Mouse (Mus musculus) E14TG2a.4 (cell line): ENCODE results near the gene Tesmin.
A peak's percentile ranks its signal among the peaks of the same experiment; 100 is the strongest.

Source experiments
- H3K27me3 ChIP-seq: 2 replicates; pipeline ENCODE4 v1.6.1; 2014; ENCODE audit warnings: low read length, control low read depth; ENCODE audit not compliant: insufficient read depth
- H3K36me3 ChIP-seq: 2 replicates; pipeline ENCODE4 v1.6.1; 2014; ENCODE audit warnings: low read length, control low read depth; ENCODE audit not compliant: insufficient read depth
- H3K4me1 ChIP-seq: replicated peaks from 2 replicates; pipeline ENCODE4 v1.6.1; 2014; ENCODE audit warnings: low read depth, low read length, control low read depth
- H3K4me3 ChIP-seq: replicated peaks from 2 replicates; pipeline ENCODE4 v1.5.1; 2014; ENCODE audit warnings: mild to moderate bottlenecking, low read length
- H3K9me3 ChIP-seq: 2 replicates; pipeline ENCODE4 v1.6.1; 2014; ENCODE audit warnings: low read length, control low read depth
- CTCF ChIP-seq: conservative IDR thresholded peaks from 2 replicates; pipeline ENCODE4 v1.5.1; 2014; ENCODE audit warnings: low read length
- NANOG ChIP-seq: IDR thresholded peaks from 2 replicates; pipeline ENCODE4 v1.6.1; 2014; ENCODE audit warnings: borderline replicate concordance, low read length, mixed read lengths
- POU5F1 ChIP-seq: IDR thresholded peaks from 2 replicates; pipeline ENCODE4 v1.6.1; 2014; ENCODE audit warnings: low read length, borderline replicate concordance

The Tesmin gene

GRCm38 (mm10) chr19:3375945-3376495 is 12.6 kb upstream of the Tesmin start:
- TF ChIP-seq CTCF (no peak), NANOG (no peak), POU5F1 (no peak)

GRCm38 (mm10) chr19:3376966-3377715 is 11.5 kb upstream of the Tesmin start:
- TF ChIP-seq CTCF, result no peak
- no peak for TF ChIP-seq POU5F1
- no peak for TF ChIP-seq NANOG
- no peak overlapping the region for H3K4me3 ChIP-seq
- H3K27me3 ChIP-seq, result no peaks in the 10 kb centered on the region
- peaks cover 15% of the 10 kb centered on the region for H3K4me1 ChIP-seq
- no peaks in the 10 kb centered on the region for H3K9me3 ChIP-seq
- peaks cover 97% of the 10 kb centered on the region for H3K36me3 ChIP-seq

More at GRCm38 (mm10) chr19:3375945-3376495, 12.6 kb upstream of the Tesmin start:
- no peak overlapping the region for H3K4me3 ChIP-seq
- H3K36me3 ChIP-seq, result peaks cover 97% of the 10 kb centered on the region
- no peaks in the 10 kb centered on the region for H3K9me3 ChIP-seq
- no peaks in the 10 kb centered on the region for H3K27me3 ChIP-seq
- peaks cover 15% of the 10 kb centered on the region for H3K4me1 ChIP-seq

GRCm38 (mm10) chr19:3378614-3379013 is 10.0 kb upstream of the Tesmin start:
- H3K27me3 ChIP-seq, result no peaks in the 10 kb centered on the region
- H3K4me3 ChIP-seq, result no peak overlapping the region
- H3K9me3 ChIP-seq, result no peaks in the 10 kb centered on the region
- no peak for TF ChIP-seq NANOG
- H3K36me3 ChIP-seq, result peaks cover 91% of the 10 kb centered on the region
- peaks cover 9% of the 10 kb centered on the region for H3K4me1 ChIP-seq

DNA sequence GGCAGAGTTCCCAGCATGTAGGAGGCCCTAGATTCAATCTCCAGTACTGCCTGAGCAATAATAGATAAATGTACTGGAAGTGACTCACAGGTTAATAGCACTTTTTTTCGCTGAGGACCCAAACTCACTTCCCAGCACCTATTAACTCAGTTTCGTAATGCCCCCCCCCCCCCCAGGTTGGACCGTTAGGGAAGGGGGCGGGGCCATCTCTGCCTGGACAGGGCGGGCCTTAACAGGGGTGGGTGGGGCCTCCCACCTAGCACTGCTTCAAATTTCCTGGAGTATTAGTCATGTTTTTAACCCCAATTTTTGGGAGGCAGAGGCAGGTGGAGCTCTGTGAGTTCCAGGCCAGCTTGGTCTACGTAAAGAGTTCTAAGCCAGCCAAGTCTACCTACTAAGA is 596 bp upstream of the Tesmin start:
- peaks cover 6% of the 10 kb centered on the region for H3K9me3 ChIP-seq
- 0 out of 2 replicates have a peak overlapping the region, but pooled peaks have one; percentile 13 for H3K4me3 ChIP-seq
- H3K27me3 ChIP-seq, result no peaks in the 10 kb centered on the region
- TF ChIP-seq POU5F1 (no peak), NANOG (no peak), CTCF (no peak)
- H3K4me1 ChIP-seq, result peaks cover 23% of the 10 kb centered on the region
- H3K36me3 ChIP-seq, result peaks cover 39% of the 10 kb centered on the region

GRCm38 (mm10) chr19:3389089-3389488 is 432 bp downstream of the Tesmin start:
- H3K27me3 ChIP-seq, result no peaks in the 10 kb centered on the region
- peaks cover 31% of the 10 kb centered on the region for H3K36me3 ChIP-seq
- H3K9me3 ChIP-seq, result peaks cover 6% of the 10 kb centered on the region
- peak overlapping the region; percentile 85 for H3K4me3 ChIP-seq
- H3K4me1 ChIP-seq, result peaks cover 23% of the 10 kb centered on the region
- TF ChIP-seq NANOG, result no peak
- TF ChIP-seq POU5F1, result no peak
- no peak for TF ChIP-seq CTCF

DNA sequence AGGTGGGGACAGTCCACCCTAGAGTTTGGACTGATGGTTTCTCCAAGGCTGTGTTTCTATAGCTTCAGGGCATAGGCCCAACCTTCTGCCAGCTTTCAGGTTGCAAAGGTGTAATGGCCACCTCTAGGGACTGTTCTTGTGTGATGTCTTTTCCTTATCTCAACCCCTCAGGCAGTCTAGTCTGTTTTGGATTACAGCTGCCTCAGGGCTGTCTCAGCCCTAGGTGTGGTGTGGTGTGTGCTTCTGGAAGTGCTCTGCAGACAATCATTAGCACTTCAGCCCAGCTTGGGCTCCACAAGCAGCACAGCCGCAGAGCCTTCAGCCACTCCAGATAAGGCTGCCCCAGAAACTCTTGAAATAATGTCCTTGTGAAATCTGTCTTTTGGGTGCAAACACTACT is 3.7 kb downstream of the Tesmin start:
- peaks cover 20% of the 10 kb centered on the region for H3K4me1 ChIP-seq

GRCm38 (mm10) chr19:3394216-3394615 is 5.6 kb downstream of the Tesmin start:
- Histone ChIP-seq H3K36me3 (no peaks in the 10 kb centered on the region), H3K27me3 (no peaks in the 10 kb centered on the region), H3K9me3 (peaks cover 6% of the 10 kb centered on the region), H3K4me1 (peaks cover 10% of the 10 kb centered on the region), H3K4me3 (no peak overlapping the region)
- TF ChIP-seq NANOG (no peak), CTCF (no peak), POU5F1 (no peak)

More for the DNA sequence above, 3.7 kb downstream of the Tesmin start:
- TF ChIP-seq POU5F1, result no peak
- no peak for TF ChIP-seq NANOG
- no peak for TF ChIP-seq CTCF
- Histone ChIP-seq H3K36me3 (no peaks in the 10 kb centered on the region), H3K4me3 (no peak overlapping the region), H3K27me3 (no peaks in the 10 kb centered on the region), H3K9me3 (peaks cover 6% of the 10 kb centered on the region)

GRCm38 (mm10) chr19:3400057-3400456 is 11.4 kb downstream of the Tesmin start:
- Histone ChIP-seq H3K4me3 (no peak overlapping the region), H3K27me3 (peaks cover 13% of the 10 kb centered on the region; the same call in 1 of the 2 replicates), H3K9me3 (peaks cover 9% of the 10 kb centered on the region), H3K36me3 (no peaks in the 10 kb centered on the region), H3K4me1 (no peaks in the 10 kb centered on the region)
- TF ChIP-seq POU5F1, result no peak
- TF ChIP-seq NANOG, result no peak

DNA sequence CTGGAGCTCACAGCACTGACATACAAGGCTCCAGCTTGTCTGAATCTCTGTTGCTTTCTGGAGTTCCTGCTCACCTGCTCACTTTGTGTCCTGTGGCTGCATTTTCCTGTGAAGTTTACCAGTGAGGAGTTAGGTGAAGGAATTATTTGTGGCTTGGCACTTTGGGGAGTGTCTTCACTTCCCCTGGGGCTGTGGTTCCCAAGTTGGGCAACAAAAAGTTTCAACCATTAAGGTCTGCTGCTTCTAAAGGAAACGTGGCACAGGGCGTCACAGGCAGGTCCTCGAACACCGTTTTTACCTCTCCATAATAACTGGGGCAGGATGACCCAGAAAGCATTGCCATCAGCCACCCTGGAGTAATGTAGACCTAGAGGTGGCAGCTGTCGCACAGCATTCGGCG is 12.8 kb downstream of the Tesmin start:
- Histone ChIP-seq H3K36me3 (no peaks in the 10 kb centered on the region), H3K4me3 (no peak overlapping the region), H3K27me3 (peaks cover 16% of the 10 kb centered on the region; the same call in 1 of the 2 replicates), H3K4me1 (no peaks in the 10 kb centered on the region), H3K9me3 (peaks cover 9% of the 10 kb centered on the region)
- TF ChIP-seq POU5F1 (no peak), CTCF (no peak), NANOG (no peak)
